Mouse (Mus musculus) G1E (cell line): Measurements from ENCODE around the gene Ddr2. TPM values are rescaled to one million over a fixed set of nuclear protein-coding genes. Genes with fewer than 3 reads are reported as not detected.
A peak's percentile ranks its signal among the peaks of the same experiment; 100 is the strongest.

Experiments
- ATAC-seq: 2 replicates; pipeline ENCODE4 v1.8.0; 2016; ENCODE audit warnings: mild to moderate bottlenecking; ENCODE audit not compliant: insufficient number of reproducible peaks, poor library complexity, low FRiP score, severe bottlenecking; ENCODE audit errors: extremely low read depth
- DNase-seq: peaks from one replicate; pipeline ENCODE4 v3.0.0; 2012; ENCODE audit warnings: low spot score
- H3K27me3 ChIP-seq: 2 replicates; pipeline ENCODE4 v1.6.1; 2012; ENCODE audit warnings: mild to moderate bottlenecking, low read length, inconsistent platforms; ENCODE audit not compliant: insufficient read depth
- H3K36me3 ChIP-seq: replicated peaks from 2 replicates; pipeline ENCODE3; 2012; ENCODE audit warnings: mild to moderate bottlenecking, inconsistent platforms
- H3K4me1 ChIP-seq: 2 replicates; pipeline ENCODE4 v1.6.1; 2012; ENCODE audit warnings: low read depth, low read length, inconsistent platforms, mixed read lengths; ENCODE audit not compliant: insufficient read depth
- H3K4me3 ChIP-seq: 2 replicates; pipeline ENCODE4 v1.5.1; 2012; ENCODE audit warnings: low read depth, mild to moderate bottlenecking, inconsistent platforms, low read length, moderate library complexity, mixed read lengths
- H3K9me3 ChIP-seq: replicated peaks from 2 replicates; pipeline ENCODE4 v1.6.1; 2012; ENCODE audit warnings: inconsistent platforms
- CTCF ChIP-seq: IDR thresholded peaks from 2 replicates; pipeline ENCODE4 v1.5.1; 2012; ENCODE audit warnings: low read depth, low read length, inconsistent platforms, mixed read lengths
- GATA1 ChIP-seq: IDR thresholded peaks from 2 replicates; pipeline ENCODE4 v1.6.1; 2012; ENCODE audit warnings: borderline replicate concordance, low read length, inconsistent platforms, mixed read lengths
- GATA2 ChIP-seq: IDR thresholded peaks from 2 replicates; pipeline ENCODE4 v1.6.1; 2012; ENCODE audit warnings: low read depth, low read length, inconsistent platforms, borderline replicate concordance
- POLR2AphosphoS5 ChIP-seq: IDR thresholded peaks from 2 replicates; pipeline ENCODE4 v1.6.1; 2012; ENCODE audit warnings: low read depth, low read length, inconsistent platforms; ENCODE audit not compliant: insufficient replicate concordance
- TAL1 ChIP-seq: conservative IDR thresholded peaks from 2 replicates; pipeline ENCODE4 v1.6.1; 2012; ENCODE audit warnings: low read depth, low read length, inconsistent platforms, mixed read lengths
- polyA plus RNA-seq: library from polyadenylated mRNA; stranded (reverse); fragments of >175 nt; gene quantifications from 2 replicates; pipeline ENCODE4 v1.2.3, GENCODE M21; 2012
- total RNA-seq, 2 experiments: library from RNA; stranded (forward) in 1 of 2; stranded (reverse) in 1 of 2; fragments of 200-1000 nt in 1 of 2; fragments of >200 nt in 1 of 2; fragmentation: Nextera tagmentation in 1 of 2; gene quantifications; 2 replicates each; pipeline ENCODE4 v1.2.3; 2014 to 2017

Ddr2 gene
- total and polyA plus RNA-seq, 3 experiments: 0.05 to 0.08 TPM; not detected in 1

- DNase-seq (no peak), ATAC-seq (no peak)
- TF ChIP-seq CTCF (no peak), POLR2AphosphoS5 (no peak), GATA2 (no peak), GATA1 (no peak), TAL1 (no peak)
- H3K27me3 ChIP-seq: peaks cover 7% of the 10 kb centered on the region; the same call in 1 of the 2 replicates
- H3K9me3 ChIP-seq: no peaks in the 10 kb centered on the region
- no peaks in the 10 kb centered on the region for H3K4me1 ChIP-seq
- no peaks in the 10 kb centered on the region for H3K36me3 ChIP-seq
- H3K4me3 ChIP-seq: no peak overlapping the region
These were observed 34.2 kb downstream of the Ddr2 start for GRCm38 (mm10) chr1:170076339-170076738.

GRCm38 (mm10) chr1:170073768-170074167, 36.8 kb downstream of the Ddr2 start:
- no peak for TF ChIP-seq GATA2

GRCm38 (mm10) chr1:170069143-170069542, 41.4 kb downstream of the Ddr2 start:
- Histone ChIP-seq H3K4me1 (peaks cover 3% of the 10 kb centered on the region), H3K9me3 (no peaks in the 10 kb centered on the region), H3K4me3 (no peak overlapping the region), H3K36me3 (no peaks in the 10 kb centered on the region), H3K27me3 (0 out of 2 replicates have a peak, but pooled peaks cover 3% of the 10 kb centered on the region)
- peak; percentile 73; the same call in 1 of the 2 replicates for ATAC-seq
- no peak for TF ChIP-seq POLR2AphosphoS5
- no peak for TF ChIP-seq GATA2
- TF ChIP-seq CTCF: no peak
- no peak for TF ChIP-seq GATA1
- TF ChIP-seq TAL1: no peak
- no peak for DNase-seq

More at GRCm38 (mm10) chr1:170073768-170074167, 36.8 kb downstream of the Ddr2 start:
- Histone ChIP-seq H3K9me3 (no peaks in the 10 kb centered on the region), H3K4me3 (no peak overlapping the region), H3K36me3 (no peaks in the 10 kb centered on the region), H3K27me3 (0 out of 2 replicates have a peak, but pooled peaks cover 7% of the 10 kb centered on the region), H3K4me1 (peaks cover 3% of the 10 kb centered on the region)
- ATAC-seq (no peak), DNase-seq (no peak)

- Histone ChIP-seq H3K27me3 (no peaks in the 10 kb centered on the region; the same call in 1 of the 2 replicates), H3K4me1 (peaks cover 3% of the 10 kb centered on the region), H3K4me3 (no peak overlapping the region), H3K36me3 (no peaks in the 10 kb centered on the region), H3K9me3 (no peaks in the 10 kb centered on the region)
- TF ChIP-seq GATA1 (no peak), CTCF (no peak), TAL1 (no peak)
- ATAC-seq: no peak
- no peak for DNase-seq
These were observed 44.6 kb downstream of the Ddr2 start for GRCm38 (mm10) chr1:170065931-170066330.

- ATAC-seq: no peak
- H3K27me3 ChIP-seq: no peaks in the 10 kb centered on the region; the same call in 1 of the 2 replicates
- peaks cover 3% of the 10 kb centered on the region for H3K4me1 ChIP-seq
- no peak for DNase-seq
- H3K36me3 ChIP-seq: no peaks in the 10 kb centered on the region
- H3K4me3 ChIP-seq: no peak overlapping the region
- no peak for TF ChIP-seq GATA1
- TF ChIP-seq CTCF: no peak
- TF ChIP-seq POLR2AphosphoS5: no peak
- TF ChIP-seq GATA2: no peak
- TF ChIP-seq TAL1: no peak
- no peaks in the 10 kb centered on the region for H3K9me3 ChIP-seq
These were observed 45.6 kb downstream of the Ddr2 start for GRCm38 (mm10) chr1:170065009-170065408.

GRCm38 (mm10) chr1:170064083-170064494, 46.5 kb downstream of the Ddr2 start:
- Histone ChIP-seq H3K4me3 (no peak overlapping the region), H3K27me3 (no peaks in the 10 kb centered on the region; the same call in 1 of the 2 replicates), H3K9me3 (no peaks in the 10 kb centered on the region), H3K4me1 (peaks cover under 1% of the 10 kb centered on the region), H3K36me3 (no peaks in the 10 kb centered on the region)
- TF ChIP-seq CTCF (no peak), GATA1 (no peak), GATA2 (no peak), POLR2AphosphoS5 (no peak), TAL1 (no peak)
- DNase-seq: no peak
- ATAC-seq: no peak

- no peaks in the 10 kb centered on the region for H3K4me1 ChIP-seq
- DNase-seq (no peak), ATAC-seq (no peak)
- peaks cover 2% of the 10 kb centered on the region for H3K27me3 ChIP-seq
- TF ChIP-seq CTCF: no peak
- no peaks in the 10 kb centered on the region for H3K9me3 ChIP-seq
- no peak overlapping the region for H3K4me3 ChIP-seq
- no peaks in the 10 kb centered on the region for H3K36me3 ChIP-seq
These were observed 50.3 kb downstream of the Ddr2 start for GRCm38 (mm10) chr1:170060214-170060613.
